Mouse (Mus musculus): ENCODE results near the gene Cdsn. TPM values are rescaled to one million over a fixed set of nuclear protein-coding genes. Genes with fewer than 3 reads are reported as not detected.
A peak's percentile ranks its signal among the peaks of the same experiment; 100 is the strongest.

Cdsn gene
- polyA plus RNA-seq, 1 experiment from 2014 or later, result 0.59 TPM

DNA sequence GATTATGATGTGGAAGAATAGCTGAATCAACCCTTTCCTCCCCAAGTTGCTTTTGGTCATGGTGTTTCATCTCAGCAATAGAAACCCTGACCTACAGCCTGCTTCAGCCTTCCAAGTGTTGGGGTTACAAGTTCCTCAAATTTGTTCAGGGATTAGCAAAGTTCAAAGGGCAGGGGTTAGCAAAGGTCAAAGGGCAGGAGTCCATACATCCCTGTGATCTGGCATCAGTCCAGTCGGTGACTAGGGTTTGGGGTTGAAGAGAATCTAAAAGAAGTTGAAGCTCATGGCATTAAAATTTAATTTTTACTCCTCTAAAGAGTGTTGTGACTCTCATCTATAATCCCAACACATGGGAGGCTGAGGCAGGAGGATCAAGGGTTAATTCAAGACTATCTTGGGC, 13.5 kb upstream of the Cdsn start:
- no peak overlapping the region for H3K27ac ChIP-seq
- no peak overlapping the region for H3K4me3 ChIP-seq
- no peak for ATAC-seq (replicated peaks; ENCODE audit: insufficient number of reproducible peaks, insufficient read depth, low FRiP score, low read depth)
- H3K4me1 ChIP-seq (replicated peaks), result peaks cover 6% of the 10 kb centered on the region
- 73% methylated on average over 1 of the region's 1 CpGs for WGBS
- no peak overlapping the region for H3K9ac ChIP-seq
- no peak overlapping the region for H3K4me2 ChIP-seq
- no peaks in the 10 kb centered on the region for H3K36me3 ChIP-seq
- no peaks in the 10 kb centered on the region for H3K9me3 ChIP-seq (replicated peaks)
- H3K27me3 ChIP-seq, result peaks cover 10% of the 10 kb centered on the region; the same call in 1 of the 2 replicates

DNA sequence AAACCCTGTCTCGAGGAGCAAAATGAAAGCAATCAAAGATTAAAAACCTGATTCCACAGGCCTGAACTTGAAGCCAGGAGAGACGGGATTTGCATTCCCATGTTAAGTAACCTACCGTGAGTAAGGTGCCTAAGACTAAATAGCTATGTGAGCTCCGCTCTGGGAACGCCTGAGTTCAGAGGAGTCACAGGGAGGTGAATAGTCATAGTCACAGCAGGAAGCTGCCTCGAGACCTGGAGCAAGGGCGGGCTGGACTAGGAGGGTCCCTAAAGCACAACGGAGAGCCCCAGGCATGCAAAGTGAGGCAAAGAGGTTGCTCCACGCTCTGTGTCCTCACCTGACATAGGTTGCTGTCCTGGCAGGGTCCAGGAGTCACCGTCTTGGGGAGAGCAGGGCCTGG, 12.4 kb upstream of the Cdsn start:
- Histone ChIP-seq H3K4me1 (replicated peaks) (peaks cover 14% of the 10 kb centered on the region), H3K4me3 (no peak overlapping the region), H3K9me3 (replicated peaks) (no peaks in the 10 kb centered on the region), H3K36me3 (no peaks in the 10 kb centered on the region), H3K9ac (no peak overlapping the region), H3K4me2 (no peak overlapping the region), H3K27me3 (0 out of 2 replicates have a peak, but pooled peaks cover 3% of the 10 kb centered on the region), H3K27ac (no peak overlapping the region)
- ATAC-seq (replicated peaks; ENCODE audit: insufficient number of reproducible peaks, insufficient read depth, low FRiP score, low read depth), result no peak
- 51% methylated on average over 10 of the region's 10 CpGs for WGBS

DNA sequence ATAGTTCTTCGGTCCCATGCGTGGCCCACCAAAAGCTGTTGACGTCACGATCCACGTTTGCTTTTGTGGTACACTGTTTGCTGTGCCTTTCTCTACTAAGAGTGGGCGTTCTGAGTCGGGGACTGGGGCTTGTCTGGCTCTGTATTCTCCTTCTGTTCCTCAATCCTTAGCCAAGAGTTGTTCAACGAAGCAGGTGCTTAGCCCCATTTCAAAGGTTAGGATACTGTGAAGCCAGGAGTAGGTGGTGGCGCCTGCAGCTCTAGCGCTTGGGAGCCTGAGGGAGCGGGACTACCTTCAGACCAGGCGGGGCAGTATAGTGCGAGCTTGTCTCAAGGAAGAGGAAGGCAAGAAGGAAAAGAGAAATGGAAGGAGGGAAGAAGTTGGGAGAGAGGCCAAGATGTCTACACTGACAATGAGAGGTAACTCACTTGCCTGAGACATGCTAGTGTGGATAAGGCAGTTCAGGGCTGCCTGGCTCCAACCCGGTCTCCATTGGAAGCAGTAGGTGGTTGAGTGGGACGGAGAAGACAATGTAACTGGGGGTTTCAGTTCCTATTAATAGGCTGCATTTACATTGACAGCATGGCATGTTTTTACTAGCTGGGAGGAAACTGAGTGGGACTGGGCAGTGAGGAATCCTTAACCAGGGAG, 9.0 kb upstream of the Cdsn start:
- 72% methylated on average over 15 of the region's 15 CpGs for WGBS
- H3K4me1 ChIP-seq (replicated peaks), result peaks cover 14% of the 10 kb centered on the region
- H3K27ac ChIP-seq, result peak overlapping the region; percentile 33; the same call in 1 of the 2 replicates
- no peaks in the 10 kb centered on the region for H3K36me3 ChIP-seq
- no peak for ATAC-seq (replicated peaks; ENCODE audit: insufficient number of reproducible peaks, insufficient read depth, low FRiP score, low read depth)
- no peaks in the 10 kb centered on the region for H3K9me3 ChIP-seq (replicated peaks)
- H3K27me3 ChIP-seq, result 0 out of 2 replicates have a peak, but pooled peaks cover 3% of the 10 kb centered on the region
- H3K9ac ChIP-seq, result no peak overlapping the region
- peak overlapping the region; percentile 38 for H3K4me2 ChIP-seq
- H3K4me3 ChIP-seq, result 0 out of 2 replicates have a peak overlapping the region, but pooled peaks have one; percentile 3

- H3K27ac ChIP-seq, result peak overlapping the region; percentile 33; the same call in 1 of the 2 replicates
- H3K9ac ChIP-seq, result peak overlapping the region; percentile 3; the same call in 1 of the 2 replicates
- WGBS, result 41% methylated on average over 14 of the region's 14 CpGs
Observed at GRCm38 (mm10) chr17:35543412-35543861, 8.5 kb upstream of the Cdsn start.

GRCm38 (mm10) chr17:35544001-35544400, 7.9 kb upstream of the Cdsn start:
- no peak overlapping the region for H3K4me3 ChIP-seq
- 69% methylated on average over 6 of the region's 6 CpGs for WGBS
- H3K4me1 ChIP-seq (replicated peaks), result peaks cover 23% of the 10 kb centered on the region
- no peaks in the 10 kb centered on the region for H3K9me3 ChIP-seq (replicated peaks)
- no peak overlapping the region; the same call in 1 of the 2 replicates for H3K9ac ChIP-seq
- H3K27ac ChIP-seq, result 0 out of 2 replicates have a peak overlapping the region, but pooled peaks have one; percentile 33
- ATAC-seq (replicated peaks; ENCODE audit: insufficient number of reproducible peaks, insufficient read depth, low FRiP score, low read depth), result no peak
- H3K27me3 ChIP-seq, result no peaks in the 10 kb centered on the region
- 0 out of 2 replicates have a peak overlapping the region, but pooled peaks have one; percentile 38 for H3K4me2 ChIP-seq
- H3K36me3 ChIP-seq, result no peaks in the 10 kb centered on the region

More at GRCm38 (mm10) chr17:35543412-35543861, 8.5 kb upstream of the Cdsn start:
- H3K36me3 ChIP-seq, result no peaks in the 10 kb centered on the region
- ATAC-seq (replicated peaks; ENCODE audit: insufficient number of reproducible peaks, insufficient read depth, low FRiP score, low read depth), result no peak
- peak overlapping the region; percentile 38 for H3K4me2 ChIP-seq
- H3K9me3 ChIP-seq (replicated peaks), result no peaks in the 10 kb centered on the region
- peaks cover 17% of the 10 kb centered on the region for H3K4me1 ChIP-seq (replicated peaks)
- H3K4me3 ChIP-seq, result 0 out of 2 replicates have a peak overlapping the region, but pooled peaks have one; percentile 3
- no peaks in the 10 kb centered on the region for H3K27me3 ChIP-seq

- no peak overlapping the region for H3K4me2 ChIP-seq
- peaks cover 24% of the 10 kb centered on the region for H3K4me1 ChIP-seq (replicated peaks)
- ATAC-seq (replicated peaks; ENCODE audit: insufficient number of reproducible peaks, insufficient read depth, low FRiP score, low read depth), result no peak
- no peaks in the 10 kb centered on the region for H3K36me3 ChIP-seq
- H3K27me3 ChIP-seq, result no peaks in the 10 kb centered on the region
- H3K27ac ChIP-seq, result no peak overlapping the region
- 37% methylated on average over 6 of the region's 6 CpGs for WGBS
- H3K4me3 ChIP-seq, result no peak overlapping the region
- no peaks in the 10 kb centered on the region for H3K9me3 ChIP-seq (replicated peaks)
- no peak overlapping the region for H3K9ac ChIP-seq
Observed at GRCm38 (mm10) chr17:35544680-35545079, 7.2 kb upstream of the Cdsn start.

DNA sequence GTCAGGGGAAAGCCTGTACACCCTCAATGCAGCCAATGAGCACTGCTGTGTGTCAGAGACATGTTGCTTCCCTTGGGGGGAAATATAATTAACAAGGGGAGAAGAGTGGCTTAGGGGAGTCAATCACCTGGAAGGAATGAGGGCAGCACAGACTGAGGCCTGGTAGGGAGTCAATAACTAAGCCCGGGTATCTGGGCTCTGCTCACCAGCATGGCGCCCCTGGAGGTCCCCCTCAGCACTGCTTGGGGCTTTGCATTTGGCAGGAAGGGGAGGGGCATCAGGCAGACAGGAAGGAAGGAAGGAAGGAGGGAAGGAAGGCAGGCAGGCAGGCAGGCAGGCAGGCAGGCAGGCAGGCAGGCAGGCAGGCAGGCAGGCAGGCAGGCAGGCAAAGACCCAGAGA, 4.5 kb upstream of the Cdsn start:
- H3K27ac ChIP-seq, result no peak overlapping the region
- H3K9me3 ChIP-seq (replicated peaks), result no peaks in the 10 kb centered on the region
- no peak overlapping the region for H3K9ac ChIP-seq
- no peak for ATAC-seq (replicated peaks; ENCODE audit: insufficient number of reproducible peaks, insufficient read depth, low FRiP score, low read depth)
- H3K27me3 ChIP-seq, result no peaks in the 10 kb centered on the region
- 89% methylated on average over 2 of the region's 2 CpGs for WGBS
- H3K4me1 ChIP-seq (replicated peaks), result peaks cover 47% of the 10 kb centered on the region
- no peak overlapping the region for H3K4me2 ChIP-seq
- H3K4me3 ChIP-seq, result no peak overlapping the region
- H3K36me3 ChIP-seq, result no peaks in the 10 kb centered on the region

GRCm38 (mm10) chr17:35548636-35549035, 3.3 kb upstream of the Cdsn start:
- Histone ChIP-seq H3K4me1 (replicated peaks) (peaks cover 43% of the 10 kb centered on the region), H3K36me3 (no peaks in the 10 kb centered on the region), H3K27ac (peak overlapping the region; percentile 99), H3K9ac (no peak overlapping the region), H3K9me3 (replicated peaks) (no peaks in the 10 kb centered on the region), H3K4me3 (no peak overlapping the region), H3K27me3 (no peaks in the 10 kb centered on the region), H3K4me2 (no peak overlapping the region)
- WGBS, result 24% methylated on average over 5 of the region's 5 CpGs
- ATAC-seq (replicated peaks; ENCODE audit: insufficient number of reproducible peaks, insufficient read depth, low FRiP score, low read depth), result no peak

DNA sequence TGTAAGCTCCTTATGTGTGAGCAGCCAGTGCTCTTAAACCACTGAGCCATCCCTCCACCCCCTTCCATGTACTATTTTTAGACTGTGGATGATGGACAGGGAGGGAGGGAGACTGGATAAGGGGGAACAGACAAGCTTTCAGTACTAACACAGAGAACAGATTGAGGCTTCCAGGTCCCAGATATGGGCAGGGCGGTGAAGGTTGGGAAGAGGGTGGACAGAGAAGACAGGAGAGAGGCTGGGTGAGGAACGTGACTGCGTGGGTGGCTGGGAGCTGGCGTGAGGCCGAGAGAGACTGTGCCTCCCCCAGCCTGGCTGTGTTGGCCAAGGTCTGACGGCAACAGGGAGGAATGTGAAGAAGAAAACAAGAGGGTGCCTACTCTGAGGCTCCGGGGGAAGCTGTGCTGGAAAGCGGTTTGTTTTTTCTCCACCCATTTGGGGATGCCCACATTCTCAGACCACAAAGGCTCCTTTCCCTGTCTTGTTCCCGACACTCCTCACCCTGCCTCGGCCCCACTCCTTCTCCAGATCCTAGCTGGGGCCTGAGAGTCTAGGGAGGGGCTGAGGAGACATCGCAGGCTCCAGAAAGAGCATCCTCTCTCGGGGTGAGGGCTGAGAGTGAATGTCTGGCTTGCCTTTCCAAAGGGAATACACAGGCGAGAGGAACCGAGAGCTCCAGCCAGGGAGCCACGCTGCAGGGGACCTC, 2.3 kb upstream of the Cdsn start:
- peak overlapping the region; percentile 31 for H3K4me3 ChIP-seq
- no peaks in the 10 kb centered on the region for H3K9me3 ChIP-seq (replicated peaks)
- H3K9ac ChIP-seq, result peak overlapping the region; percentile 50
- peak; percentile 91 for ATAC-seq (replicated peaks; ENCODE audit: insufficient number of reproducible peaks, insufficient read depth, low FRiP score, low read depth)
- WGBS, result 19% methylated on average over 15 of the region's 15 CpGs
- no peaks in the 10 kb centered on the region for H3K36me3 ChIP-seq
- H3K4me1 ChIP-seq (replicated peaks), result peaks cover 37% of the 10 kb centered on the region
- H3K27me3 ChIP-seq, result no peaks in the 10 kb centered on the region
- H3K27ac ChIP-seq, result peak overlapping the region; percentile 99
- peak overlapping the region; percentile 59 for H3K4me2 ChIP-seq

DNA sequence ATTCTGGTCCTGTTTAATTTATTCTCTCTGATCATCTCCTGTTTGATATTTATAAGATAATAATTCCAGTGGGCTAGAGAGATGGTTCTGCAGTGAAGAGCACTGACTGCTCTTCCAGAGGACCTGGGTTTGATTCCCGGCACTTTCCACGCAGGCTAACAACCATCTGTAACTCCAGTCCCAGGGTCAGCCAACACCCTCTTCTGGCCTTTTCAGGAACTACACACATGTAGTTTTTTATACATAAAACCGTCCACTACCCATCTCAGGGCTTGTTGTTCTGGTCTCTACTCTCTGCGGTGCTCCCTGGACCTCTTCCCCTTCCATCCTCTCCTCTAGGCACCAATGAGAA, 1.8 kb upstream of the Cdsn start:
- ATAC-seq (replicated peaks; ENCODE audit: insufficient number of reproducible peaks, insufficient read depth, low FRiP score, low read depth), result no peak
- H3K4me2 ChIP-seq, result peak overlapping the region; percentile 59
- WGBS, result 93% methylated on average over 4 of the region's 4 CpGs

DNA sequence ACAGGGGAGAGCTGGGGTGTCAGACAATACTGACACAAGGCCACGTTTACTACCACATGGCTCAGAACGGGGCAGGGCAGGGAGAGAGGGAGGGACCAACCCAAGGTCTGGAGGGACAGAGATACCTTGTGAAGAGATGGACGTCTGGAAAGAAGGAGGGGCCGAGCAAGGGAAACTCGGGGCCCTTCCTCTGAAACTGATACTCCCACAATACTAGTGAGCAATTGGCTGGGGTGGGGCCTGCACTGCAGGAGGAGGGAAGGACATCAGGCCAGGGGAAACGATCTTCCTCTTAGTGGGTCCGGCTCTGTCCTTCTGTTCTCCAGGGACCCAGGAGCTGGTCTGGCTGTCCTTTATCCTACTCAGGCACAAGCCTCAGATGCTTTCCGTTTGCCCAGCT, 1.1 kb upstream of the Cdsn start:
- H3K27ac ChIP-seq, result peak overlapping the region; percentile 99
- H3K36me3 ChIP-seq, result no peaks in the 10 kb centered on the region
- no peak overlapping the region for H3K4me3 ChIP-seq
- H3K4me2 ChIP-seq, result no peak overlapping the region
- H3K9me3 ChIP-seq (replicated peaks), result no peaks in the 10 kb centered on the region
- no peak overlapping the region for H3K9ac ChIP-seq
- WGBS, result 51% methylated on average over 8 of the region's 8 CpGs
- no peaks in the 10 kb centered on the region for H3K27me3 ChIP-seq
- no peak for ATAC-seq (replicated peaks; ENCODE audit: insufficient number of reproducible peaks, insufficient read depth, low FRiP score, low read depth)
- H3K4me1 ChIP-seq (replicated peaks), result peaks cover 38% of the 10 kb centered on the region

More for the DNA sequence above, 1.8 kb upstream of the Cdsn start:
- Histone ChIP-seq H3K27ac (peak overlapping the region; percentile 99), H3K4me3 (peak overlapping the region; percentile 31), H3K9me3 (replicated peaks) (no peaks in the 10 kb centered on the region), H3K9ac (peak overlapping the region; percentile 50), H3K4me1 (replicated peaks) (peaks cover 37% of the 10 kb centered on the region), H3K27me3 (no peaks in the 10 kb centered on the region), H3K36me3 (no peaks in the 10 kb centered on the region)
